Mouse (Mus musculus) layer of hippocampus, adult 8-10 months (tissue): ENCODE measurements around the gene Trappc5. TPM values are rescaled to one million over a fixed set of nuclear protein-coding genes. Genes with fewer than 3 reads are reported as not detected.

Source experiments
- DNase-seq, 2 experiments: peaks; one replicate each; pipeline ENCODE4 v3.0.0; 2022; ENCODE audit warnings: low spot score in 2 of 2
- total RNA-seq, 4 experiments: library from RNA; stranded (reverse); gene quantifications; 2 replicates each; pipeline ENCODE4 v1.2.4; 2022

Gene Trappc5
- total RNA-seq, 4 experiments from 2014 or later = 26.3 to 31.4 (median 28.6) TPM

DNA sequence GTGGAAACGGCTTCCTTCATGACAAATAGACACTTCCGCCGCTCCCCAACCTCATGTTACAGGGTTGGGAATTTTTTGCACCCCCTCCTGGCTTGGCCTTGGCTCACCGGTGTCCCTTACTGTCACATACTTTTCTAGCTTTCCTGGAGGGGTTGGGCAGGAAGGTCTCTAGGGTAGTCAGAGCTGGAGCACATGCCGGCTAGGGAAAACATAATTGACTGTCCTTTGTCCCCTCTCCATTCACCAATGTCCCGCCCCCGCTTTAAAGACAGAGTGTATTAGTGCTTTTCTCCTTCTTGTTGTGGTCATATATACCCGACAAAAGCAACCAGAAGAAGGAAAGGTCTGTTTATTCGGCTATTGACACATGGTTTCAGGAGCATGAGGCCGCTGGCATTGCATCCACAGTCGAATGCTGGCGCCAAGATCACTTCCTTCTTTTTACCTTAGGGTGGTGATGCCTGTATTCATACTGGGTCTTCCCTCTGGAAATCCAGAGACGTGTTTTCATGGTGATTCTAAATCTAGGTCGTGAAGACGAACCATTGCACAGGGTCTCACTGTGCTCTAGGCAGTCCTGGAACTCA, 987 bp downstream of the Trappc5 start:
- no peak for DNase-seq

DNA sequence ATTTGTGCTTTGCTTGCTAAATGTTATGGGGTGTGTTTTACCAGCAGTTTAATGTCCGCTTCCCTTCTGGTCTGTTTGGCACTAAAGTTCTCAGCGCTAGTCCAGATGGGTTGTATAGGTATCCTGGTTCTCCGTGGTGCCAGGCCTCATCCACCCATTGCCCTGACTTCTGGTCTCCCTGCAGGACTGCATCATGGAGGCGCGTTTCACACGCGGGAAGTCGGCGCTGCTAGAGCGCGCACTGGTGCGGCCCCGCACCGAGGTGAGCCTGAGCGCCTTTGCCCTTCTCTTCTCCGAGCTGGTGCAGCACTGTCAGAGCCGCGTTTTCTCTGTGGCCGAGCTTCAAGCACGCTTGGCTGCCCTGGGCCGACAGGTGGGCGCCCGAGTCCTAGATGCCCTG, 2.7 kb downstream of the Trappc5 start:
- no peak for DNase-seq

GRCm38 (mm10) chr8:3679236-3679635, 3.1 kb downstream of the Trappc5 start:
- no peak for DNase-seq

- no peak for DNase-seq
Observed at GRCm38 (mm10) chr8:3679656-3680055, 3.6 kb downstream of the Trappc5 start.

DNA sequence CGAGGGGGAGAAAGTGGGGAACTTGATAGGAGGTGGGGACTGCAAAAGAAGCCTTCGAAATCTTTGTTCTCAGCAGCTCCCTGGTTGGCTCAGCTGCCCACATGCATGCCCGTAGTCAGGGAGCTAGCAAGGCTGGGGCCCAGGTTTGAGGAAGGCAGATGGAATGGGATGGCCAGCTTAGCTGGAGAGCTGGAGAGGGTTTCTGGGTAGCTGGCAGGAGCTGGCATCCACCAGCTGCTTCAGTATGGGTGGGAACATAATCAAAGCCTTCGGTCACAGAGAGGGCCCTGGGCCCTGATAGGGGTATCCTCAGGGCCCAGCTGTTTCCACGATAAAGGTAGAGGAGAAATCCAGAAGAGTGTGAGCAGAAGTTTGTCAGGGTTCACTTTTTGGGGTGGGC, 6.3 kb downstream of the Trappc5 start:
- DNase-seq = no peak

DNA sequence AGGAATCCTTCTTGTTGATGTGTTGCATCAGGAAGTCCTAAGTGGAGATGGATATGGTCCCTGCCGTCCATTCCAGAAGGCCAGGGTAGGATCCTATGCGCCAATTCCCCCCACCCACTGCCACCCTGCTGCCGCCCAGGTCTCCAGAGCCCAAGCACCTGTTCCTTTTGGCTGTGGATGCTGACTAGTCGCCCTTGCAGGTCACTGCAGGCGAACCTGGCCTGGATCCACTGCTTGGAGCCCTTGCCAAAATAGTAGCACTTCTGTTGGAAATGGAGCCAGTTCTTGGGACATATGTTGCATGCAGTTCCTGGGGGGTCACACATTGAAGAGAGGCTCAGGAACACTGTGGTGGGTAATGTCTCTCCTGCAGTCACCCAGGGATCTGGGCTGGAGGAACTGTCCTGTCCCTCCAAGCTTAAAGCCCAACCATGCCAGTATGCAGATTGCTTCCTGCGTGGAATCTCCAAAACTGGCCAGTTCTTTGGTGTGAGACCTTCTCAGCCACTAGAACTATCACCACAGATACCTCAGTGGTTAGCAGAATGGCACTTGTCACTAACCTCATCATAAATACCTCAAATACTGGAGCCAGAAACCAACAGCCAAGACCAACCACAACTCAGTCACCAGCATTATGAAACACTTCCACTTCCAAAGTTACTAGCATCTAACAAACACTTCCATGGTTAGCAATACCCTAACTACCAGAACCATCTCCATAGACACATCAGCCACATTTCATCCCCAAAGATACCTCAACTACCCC, 7.5 kb downstream of the Trappc5 start:
- DNase-seq = no peak

DNA sequence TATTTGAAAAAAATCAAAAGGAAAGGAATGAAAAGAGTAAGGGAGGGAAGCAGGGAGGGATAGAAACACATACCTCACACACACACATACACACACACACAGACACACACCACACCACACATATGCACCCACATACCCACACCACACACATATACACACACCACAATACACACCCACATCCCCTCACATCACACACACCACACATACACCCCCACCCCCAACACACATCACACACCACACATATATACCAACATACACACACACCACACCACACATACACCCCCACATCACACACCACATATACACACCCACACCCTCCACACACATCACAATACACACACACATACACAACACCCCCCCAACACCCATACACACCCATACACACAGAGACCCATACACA, 8.4 kb downstream of the Trappc5 start:
- no peak for DNase-seq

DNA sequence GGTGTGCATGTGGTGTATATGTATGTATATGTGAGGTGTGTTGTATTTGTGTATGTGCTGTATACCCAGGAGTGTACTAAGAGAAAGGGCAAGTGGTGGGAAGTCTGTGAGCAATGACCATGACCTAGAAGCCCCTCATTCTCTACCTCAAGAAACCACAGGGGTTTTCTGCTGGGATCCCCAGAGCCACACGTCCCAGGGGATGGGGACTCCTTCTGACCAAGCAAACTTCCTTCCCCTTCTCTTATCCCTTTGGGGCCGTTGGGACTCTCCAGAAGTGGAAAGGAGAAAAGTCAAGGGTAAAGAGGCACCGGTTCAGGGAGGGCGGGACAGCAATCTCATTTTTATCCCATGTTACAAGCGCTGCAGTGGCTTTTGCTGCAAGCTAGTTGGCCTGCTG, 9.3 kb downstream of the Trappc5 start:
- DNase-seq = no peak

DNA sequence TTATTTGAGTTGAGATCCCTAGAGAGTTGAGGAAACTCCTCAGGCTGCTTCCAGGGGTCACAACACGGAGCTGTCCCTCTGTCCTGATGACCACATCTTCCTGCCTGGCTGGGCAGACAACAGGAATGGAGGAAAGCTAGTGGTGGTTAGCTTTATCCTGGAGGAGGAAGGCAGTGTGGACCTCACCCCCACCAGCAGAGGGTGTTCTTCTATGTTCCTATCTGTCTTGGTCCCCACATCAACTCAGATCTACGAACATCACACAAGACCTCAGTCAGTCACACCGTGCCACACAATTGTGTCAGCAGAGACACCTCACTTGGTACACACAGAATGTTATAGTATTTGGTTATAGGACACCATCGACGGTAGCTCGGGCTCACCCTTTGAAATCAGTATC, 11.4 kb downstream of the Trappc5 start:
- no peak for DNase-seq

GRCm38 (mm10) chr8:3690774-3691173, 14.7 kb downstream of the Trappc5 start:
- no peak for DNase-seq

DNA sequence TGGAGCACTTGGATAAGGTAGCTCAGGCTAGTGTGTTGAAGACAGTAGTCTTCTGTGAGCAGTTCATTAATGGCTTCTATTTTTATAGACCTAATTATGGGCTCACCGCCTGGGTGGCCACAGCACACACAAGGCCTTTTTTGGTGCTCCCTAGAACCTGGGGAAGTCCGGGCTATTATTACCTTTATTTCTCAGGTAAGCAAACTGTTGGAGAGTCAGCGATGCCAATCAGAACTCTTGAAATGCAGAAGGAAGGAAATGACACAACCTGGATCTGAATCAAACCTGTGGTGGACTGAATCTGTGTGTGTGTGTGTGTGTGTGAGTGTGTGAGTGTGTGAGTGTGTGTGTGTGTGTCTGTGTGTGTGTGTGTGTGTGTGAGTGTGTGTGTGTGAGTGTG, 18.0 kb downstream of the Trappc5 start, which contains the start of gene Fcer2a:
Fcer2a (minus strand) TSS at position 55 of the 400 bp plus-strand sequence.
- DNase-seq = no peak

- no peak for DNase-seq
Observed at GRCm38 (mm10) chr8:3701491-3701890, 25.4 kb downstream of the Trappc5 start.

DNA sequence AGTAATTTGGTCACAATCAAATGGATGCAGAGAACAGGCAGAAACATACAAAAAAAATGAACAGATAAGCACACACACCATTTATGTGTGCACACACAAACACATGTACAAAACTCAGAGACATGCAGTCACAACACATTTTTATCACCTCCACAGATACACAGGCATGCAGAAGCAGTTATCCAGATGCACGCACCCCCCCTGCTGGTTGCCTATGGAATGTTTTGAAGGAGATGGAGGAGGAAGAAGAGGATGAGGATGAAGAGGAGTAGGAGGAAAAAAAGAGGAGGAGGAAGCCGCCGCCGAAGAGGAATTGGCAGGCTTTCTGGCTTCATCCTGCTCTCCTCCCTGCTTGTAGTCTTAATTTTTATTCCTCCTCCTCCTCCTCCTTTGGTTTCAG, 29.6 kb downstream of the Trappc5 start:
- no peak for DNase-seq

GRCm38 (mm10) chr8:3707611-3708010, 31.5 kb downstream of the Trappc5 start:
- no peak for DNase-seq

GRCm38 (mm10) chr8:3710312-3710711, 34.2 kb downstream of the Trappc5 start:
- DNase-seq = no peak

DNA sequence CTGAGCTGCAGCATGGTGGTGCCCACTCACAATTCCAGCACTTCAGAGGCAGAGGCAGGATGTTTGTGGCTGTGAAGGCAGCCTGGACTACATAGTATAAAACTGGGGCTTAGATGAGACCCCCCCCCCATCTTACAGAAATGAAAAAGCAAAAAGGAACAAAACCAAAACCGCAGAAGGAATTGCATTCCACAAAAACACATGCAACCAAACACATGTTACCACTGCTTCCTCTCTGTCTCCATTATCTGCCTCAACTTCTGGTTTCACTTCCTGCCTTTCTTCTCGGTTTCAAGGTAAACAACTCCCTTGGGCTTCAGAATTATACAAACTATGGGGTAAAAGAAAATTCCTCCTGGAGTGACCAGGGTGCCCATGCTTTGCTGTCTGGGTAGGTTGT, 35.5 kb downstream of the Trappc5 start:
- DNase-seq = no peak

DNA sequence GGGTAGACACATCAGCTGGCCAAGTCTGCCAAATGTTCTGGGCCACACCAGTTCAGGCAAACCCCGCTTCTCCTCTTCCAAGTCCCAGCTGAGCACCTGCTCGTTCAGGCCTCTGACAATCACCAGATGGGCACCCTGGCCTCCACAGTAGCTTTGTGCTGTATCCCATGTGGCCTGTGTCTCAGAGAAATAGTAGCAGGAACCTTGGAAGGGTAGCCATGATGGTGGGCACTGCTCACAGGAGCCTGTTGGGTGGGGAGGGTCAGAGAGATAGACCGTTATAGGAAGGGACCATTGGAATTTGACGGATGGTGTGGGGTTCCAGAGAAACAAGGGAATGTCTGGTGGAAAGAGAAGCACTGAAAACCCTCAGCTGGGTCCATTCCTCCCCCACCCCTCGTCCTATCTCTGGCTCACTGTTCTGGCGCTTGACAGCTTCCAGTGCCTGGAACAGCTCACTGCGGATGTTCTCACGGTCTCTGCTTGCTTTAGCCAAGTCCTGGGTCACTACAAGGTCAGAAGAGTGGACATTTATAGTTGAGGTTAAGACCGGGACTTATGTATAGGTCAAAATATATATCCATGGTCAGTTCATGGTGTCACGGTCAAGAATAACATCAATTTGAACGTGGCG, 41.3 kb downstream of the Trappc5 start:
- DNase-seq = no peak

DNA sequence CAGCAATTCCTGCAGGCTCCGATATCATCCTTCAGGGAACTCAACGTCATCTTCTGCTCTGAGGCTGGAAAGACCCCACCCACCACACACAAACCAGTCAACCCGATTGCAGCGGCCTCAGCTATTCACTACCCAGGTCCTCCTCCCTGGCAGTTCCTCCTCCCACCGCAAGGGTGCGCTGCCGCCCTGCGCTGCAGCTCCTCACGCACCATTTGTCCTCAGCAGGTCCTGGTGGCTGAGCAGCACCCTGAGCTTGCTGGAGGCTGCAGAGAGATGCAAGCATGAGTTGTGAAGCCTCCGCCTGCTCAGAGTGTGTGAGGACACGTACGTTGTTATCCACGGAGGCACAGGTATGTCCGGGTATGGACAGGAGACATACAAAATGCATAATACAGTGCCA, 42.5 kb downstream of the Trappc5 start:
- peak; percentile 12 to 55 for DNase-seq

GRCm38 (mm10) chr8:3720551-3720950, 44.5 kb downstream of the Trappc5 start, which contains the start of gene Clec4g:
Gene Clec4g, minus strand, starts transcription at chr8:3720651.
- no peak for DNase-seq

DNA sequence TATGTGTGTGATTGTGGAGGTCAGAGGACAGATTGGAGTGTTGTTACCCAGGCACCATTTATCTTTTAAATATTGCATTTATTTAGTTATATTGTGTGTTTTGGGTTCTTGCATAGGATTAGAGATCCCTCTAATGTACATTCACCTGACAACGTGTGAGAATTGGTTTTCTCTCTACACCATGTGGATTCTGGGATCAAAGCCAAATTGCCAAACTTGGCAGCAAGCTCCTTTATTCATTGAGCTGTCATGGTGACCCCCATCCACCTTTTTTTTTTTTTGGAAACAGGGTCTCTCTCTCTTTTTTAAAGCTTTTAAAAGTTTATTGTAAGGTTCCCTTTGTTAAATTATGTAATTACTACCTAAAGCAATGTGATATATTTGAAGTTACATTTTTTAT, 44.9 kb downstream of the Trappc5 start:
- no peak for DNase-seq
